8 mouse cellular contexts compared by ENCODE assay signal in the genomic region with DNA sequence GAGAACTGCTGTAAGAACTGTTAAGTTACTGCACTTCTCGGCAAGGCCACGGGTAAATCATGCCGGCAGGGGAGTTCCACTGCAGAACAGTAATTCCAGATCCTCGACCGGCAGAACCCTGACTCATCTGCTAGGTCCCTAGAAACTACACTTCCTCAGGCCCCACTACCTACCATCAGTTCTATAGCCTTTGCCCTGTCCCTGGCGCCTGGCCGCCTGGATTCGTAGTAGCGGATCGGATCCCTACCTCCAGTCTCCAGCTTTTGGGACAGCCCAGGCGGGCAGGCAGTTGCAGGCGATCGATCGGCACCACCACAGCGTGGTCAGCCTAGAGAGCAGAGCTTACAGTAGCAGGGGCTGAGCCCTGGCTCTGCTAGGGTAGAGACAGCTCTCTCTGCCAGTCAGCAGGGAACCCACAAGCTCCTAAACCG. TPM values are rescaled to one million over a fixed set of nuclear protein-coding genes. Genes with fewer than 3 reads are reported as not detected.
A peak's percentile ranks its signal among the peaks of the same experiment; 100 is the strongest.
DNase-seq lines count a peak whose midpoint lies in the region; ATAC-seq and TF ChIP-seq lines count a peak whose summit lies in the region.

No protein-coding gene starts in this region.

- 3% methylated on average over 16 of the region's 16 CpGs for WGBS in lung, embryonic 14.5 days
- 2% methylated on average over 16 of the region's 16 CpGs for WGBS in embryonic facial prominence, embryonic 10.5 days
- 2% methylated on average over 16 of the region's 16 CpGs for WGBS in limb, embryonic 12.5 days
- 1% methylated on average over 16 of the region's 16 CpGs for WGBS in neural tube, embryonic 11.5 days

- H3K36me3 ChIP-seq in lung, embryonic 14.5 days (ENCODE audit: insufficient read depth): no peaks in the 10 kb centered on the region
- H3K36me3 ChIP-seq in embryonic facial prominence, embryonic 10.5 days (replicated peaks): no peaks in the 10 kb centered on the region
- H3K36me3 ChIP-seq in limb, embryonic 12.5 days: no peaks in the 10 kb centered on the region
- H3K36me3 ChIP-seq in neural tube, embryonic 11.5 days (ENCODE audit: control insufficient read depth, insufficient read depth, low read length): no peaks in the 10 kb centered on the region

- no peaks in the 10 kb centered on the region for H3K9me3 ChIP-seq in lung, embryonic 14.5 days (ENCODE audit: low read depth, low read length)
- H3K9me3 ChIP-seq in embryonic facial prominence, embryonic 10.5 days: no peaks in the 10 kb centered on the region
- no peaks in the 10 kb centered on the region for H3K9me3 ChIP-seq in limb, embryonic 12.5 days
- no peaks in the 10 kb centered on the region for H3K9me3 ChIP-seq in neural tube, embryonic 11.5 days (ENCODE audit: control insufficient read depth, low read length)

- peak; percentile 80; the same call in 1 of the 2 replicates for ATAC-seq in lung, embryonic 14.5 days (ENCODE audit: insufficient read depth)
- ATAC-seq in limb, embryonic 12.5 days (ENCODE audit: insufficient number of reproducible peaks, insufficient read depth, low FRiP score, low TSS enrichment, low read depth): no peak
- 0 out of 2 replicates have a peak, but pooled peaks have one; percentile 63 for ATAC-seq in neural tube, embryonic 11.5 days (ENCODE audit: insufficient read depth, low FRiP score, low TSS enrichment)

- peaks cover 6% of the 10 kb centered on the region; the same call in 1 of the 2 replicates for H3K4me1 ChIP-seq in lung, embryonic 14.5 days (ENCODE audit: insufficient read depth)
- peaks cover 97% of the 10 kb centered on the region for H3K4me1 ChIP-seq in embryonic facial prominence, embryonic 10.5 days
- peaks cover 86% of the 10 kb centered on the region for H3K4me1 ChIP-seq in limb, embryonic 12.5 days (replicated peaks)
- H3K4me1 ChIP-seq in neural tube, embryonic 11.5 days (ENCODE audit: control insufficient read depth, insufficient read depth, low read length): peaks cover 3% of the 10 kb centered on the region; the same call in 1 of the 2 replicates

- peak overlapping the region; percentile 24 for H3K4me3 ChIP-seq in lung, embryonic 14.5 days (ENCODE audit: low read depth, low read length)
- H3K4me3 ChIP-seq in embryonic facial prominence, embryonic 10.5 days: peak overlapping the region; percentile 45
- H3K4me3 ChIP-seq in limb, embryonic 12.5 days (replicated peaks): peak overlapping the region; percentile 32
- peak overlapping the region; percentile 15; the same call in 1 of the 2 replicates for H3K4me3 ChIP-seq in neural tube, embryonic 11.5 days (ENCODE audit: low read depth, low read length)

- H3K27me3 ChIP-seq in lung, embryonic 14.5 days (ENCODE audit: insufficient read depth, low read length): peaks cover 32% of the 10 kb centered on the region
- H3K27me3 ChIP-seq in embryonic facial prominence, embryonic 10.5 days (replicated peaks; ENCODE audit: low read depth, poor library complexity, severe bottlenecking): peaks cover 75% of the 10 kb centered on the region
- H3K27me3 ChIP-seq in limb, embryonic 12.5 days: peaks cover 73% of the 10 kb centered on the region
- peaks cover 17% of the 10 kb centered on the region for H3K27me3 ChIP-seq in neural tube, embryonic 11.5 days (ENCODE audit: control insufficient read depth, insufficient read depth, low read length)

- no peak for TF ChIP-seq CTCF in lung, embryonic 14.5 days (IDR thresholded peaks at IDR 0.05; ENCODE audit: low read depth)

- DNase-seq in lung, embryonic 14.5 days: peak; percentile 56
- DNase-seq in lung, adult 18-20 months: no peak
- peak; percentile 80 for DNase-seq in embryonic facial prominence, embryonic 10.5 days (ENCODE audit: low spot score)
- peak; percentile 50 to 67 for DNase-seq in heart, postnatal 36 days
- peak; percentile 67 for DNase-seq in neural tube, embryonic 11.5 days (ENCODE audit: low spot score)
- no peak for DNase-seq in left cerebral cortex, adult 8-10 months (ENCODE audit: low spot score in 2 of 2)
- no peak for DNase-seq in thymus, postnatal 36 days

- intact Hi-C loops in heart, postnatal 36 days (cut with DNase I): no loop called here

- peak overlapping the region; percentile 58 for H3K4me2 ChIP-seq in lung, embryonic 14.5 days
- peak overlapping the region; percentile 57 for H3K4me2 ChIP-seq in limb, embryonic 12.5 days
- peak overlapping the region; percentile 35 for H3K4me2 ChIP-seq in neural tube, embryonic 11.5 days (ENCODE audit: low read depth)

- no peak overlapping the region for H3K27ac ChIP-seq in lung, embryonic 14.5 days (ENCODE audit: low read depth)
- H3K27ac ChIP-seq in embryonic facial prominence, embryonic 10.5 days (replicated peaks): peak overlapping the region; percentile 72
- peak overlapping the region; percentile 70; the same call in 1 of the 2 replicates for H3K27ac ChIP-seq in limb, embryonic 12.5 days
- H3K27ac ChIP-seq in neural tube, embryonic 11.5 days (ENCODE audit: low read depth, low read length): no peak overlapping the region

- peak overlapping the region; percentile 39; the same call in 1 of the 2 replicates for H3K9ac ChIP-seq in lung, embryonic 14.5 days
- peak overlapping the region; percentile 54; the same call in 1 of the 2 replicates for H3K9ac ChIP-seq in limb, embryonic 12.5 days (replicated peaks)
- H3K9ac ChIP-seq in neural tube, embryonic 11.5 days (ENCODE audit: low read length): peak overlapping the region; percentile 37

RNA-seq across cellular contexts. Expression of a gene that starts 14.2 kb away (rescaled TPM):
- polyA plus RNA-seq in lung, embryonic 14.5 days (2014; fragmentation: Nextera tagmentation; extraction: Ambion mirVana): 0.63 and 0.74 TPM in 2 replicates
- 3.3 and 4.1 TPM in 2 replicates for polyA plus RNA-seq in embryonic facial prominence, embryonic 10.5 days (2016; fragmentation: Nextera tagmentation; extraction: Ambion mirVana)
- total RNA-seq in heart, postnatal 36 days (2021): 1 to 10 TPM; 5.0 to 5.1 TPM
- polyA plus RNA-seq in limb, embryonic 12.5 days (2016; fragmentation: Nextera tagmentation; extraction: Ambion mirVana): 7.5 and 8.5 TPM in 2 replicates
- 7.4 and 8.1 TPM in 2 replicates for polyA plus RNA-seq in neural tube, embryonic 11.5 days (2014; fragmentation: Nextera tagmentation; extraction: Ambion mirVana)
- total RNA-seq in left cerebral cortex, adult 8-10 months (2022): 1 to 10 TPM; 4.2 to 5.4 (median 5.0) TPM

Comparison
In these comparisons a context has a peak if more than half of its experiments do, and no peak if none do; other contexts are left out.
1. DNase-seq: peak in lung, embryonic 14.5 days (single experiment), embryonic facial prominence, embryonic 10.5 days (single experiment), heart, postnatal 36 days (2 of 2) and neural tube, embryonic 11.5 days (single experiment); none in lung, adult 18-20 months (0 of 2), left cerebral cortex, adult 8-10 months (0 of 2) and thymus, postnatal 36 days (0 of 2).
2. H3K27ac ChIP-seq: peak in embryonic facial prominence, embryonic 10.5 days (single experiment) and limb, embryonic 12.5 days (single experiment); none in lung, embryonic 14.5 days (single experiment) and neural tube, embryonic 11.5 days (single experiment).
3. Peak in every context shown above with its lines, with median percentiles within 50 percentile points of each other: H3K4me2 ChIP-seq, H3K4me3 ChIP-seq and H3K9ac ChIP-seq.